Mouse (Mus musculus): Measurements from ENCODE around the gene Csrnp3.
"Not testable (repeated sequence)": the region's sequence is repeated elsewhere in the genome, so short reads cannot be mapped to it uniquely, and the experiment has no call there.

Gene Csrnp3

DNA sequence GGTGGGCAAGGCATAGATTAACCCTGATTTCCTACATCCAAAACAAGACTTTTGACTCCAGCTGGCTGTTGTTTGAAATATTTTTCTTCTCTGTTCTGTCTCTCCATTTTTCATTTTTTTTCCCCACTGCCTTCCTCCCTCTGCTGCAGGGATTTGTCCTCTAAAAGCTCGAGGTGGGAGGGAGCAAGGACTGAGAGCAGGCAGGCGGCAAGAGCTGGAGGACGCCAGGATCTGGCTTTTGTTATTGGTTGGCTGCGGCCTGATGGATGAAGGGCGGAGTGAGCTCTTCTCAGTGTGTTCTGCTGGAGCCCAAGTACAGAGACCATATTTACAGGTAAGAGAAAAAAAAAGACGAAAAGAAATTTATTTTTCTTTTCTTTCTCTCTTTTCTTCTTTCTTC is at the start of gene Csrnp3:
Gene Csrnp3 (plus strand): TSS at position 217 of the 400 bp plus-strand sequence.
- peak; percentile 77 for DNase-seq (ENCODE audit: low read depth, low spot score)

DNA sequence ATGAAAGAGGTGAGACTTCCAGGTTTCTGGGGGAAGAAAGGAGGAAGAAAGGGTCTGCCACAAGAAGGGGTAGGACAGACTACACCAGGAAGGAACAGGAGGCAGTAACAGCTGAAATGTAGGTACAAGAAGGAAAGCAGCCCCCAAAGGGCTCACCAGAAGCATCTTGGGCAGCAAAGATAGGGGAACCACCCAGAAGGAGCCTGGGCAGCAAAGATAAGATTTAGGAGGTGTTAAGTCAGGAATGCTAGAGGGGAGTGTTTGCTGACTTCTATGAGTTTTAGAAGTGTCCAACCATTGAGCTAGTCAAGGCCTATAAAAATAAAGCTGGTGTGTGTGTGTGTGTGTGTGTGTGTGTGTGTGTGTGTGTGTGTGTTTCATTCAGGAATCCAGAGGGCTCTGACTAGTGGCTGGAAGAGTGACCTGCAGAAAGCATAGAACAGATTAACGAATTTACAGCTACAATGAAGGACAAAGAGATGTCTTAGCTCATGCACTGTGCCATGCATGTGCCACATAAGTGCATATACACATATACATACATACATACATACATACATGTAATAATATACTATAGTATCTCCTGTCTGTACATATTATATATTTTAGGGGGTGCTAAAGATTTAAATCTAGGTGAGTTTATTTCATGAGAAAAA is 44.4 kb upstream of the Csrnp3 start:
- no peak for DNase-seq (ENCODE audit: low read depth, low spot score)

DNA sequence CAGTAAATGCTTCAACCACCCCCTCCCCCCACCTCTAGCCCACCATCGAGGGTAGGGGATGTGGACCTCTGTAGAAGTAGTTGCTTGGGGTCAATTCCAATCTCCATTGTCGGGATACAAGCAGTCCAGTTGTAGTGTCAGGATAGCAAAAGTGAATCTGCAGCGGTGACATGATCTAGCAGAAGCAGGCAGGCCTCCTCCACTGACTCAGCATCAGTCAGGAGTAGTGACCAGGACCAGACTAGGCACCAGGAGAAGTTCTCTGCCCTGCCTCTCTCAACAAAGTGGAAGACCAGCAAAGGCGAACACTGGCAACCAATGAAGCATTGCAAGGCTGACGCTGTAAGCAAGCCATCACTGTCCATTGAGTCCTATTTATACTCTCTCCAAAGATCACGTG is 39.0 kb upstream of the Csrnp3 start:
- DNase-seq (ENCODE audit: low read depth, low spot score): no peak

DNA sequence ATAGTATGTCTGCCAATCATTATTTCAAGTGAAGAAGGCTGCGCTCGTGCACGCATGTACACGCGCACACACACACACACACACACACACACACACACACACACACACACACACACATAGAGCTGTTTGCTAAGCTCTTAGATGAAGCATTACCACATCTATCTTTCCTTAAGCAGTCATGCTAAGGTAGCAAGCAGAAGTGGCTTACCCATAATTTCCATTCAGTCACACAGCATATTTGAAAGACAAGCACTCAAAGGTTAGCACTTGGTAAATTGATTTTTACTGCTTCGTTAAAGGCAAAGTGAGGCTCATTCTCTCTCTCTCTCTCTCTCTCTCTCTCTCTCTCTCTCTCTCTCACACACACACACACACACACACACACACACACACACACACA is 34.4 kb upstream of the Csrnp3 start:
- DNase-seq (ENCODE audit: low read depth, low spot score): not testable (repeated sequence)

GRCm38 (mm10) chr2:65818080-65818796 is 27.3 kb upstream of the Csrnp3 start:
- peak; percentile 30 for DNase-seq (ENCODE audit: low read depth, low spot score)

- DNase-seq (ENCODE audit: low read depth, low spot score): no peak
These were observed 25.3 kb upstream of the Csrnp3 start for GRCm38 (mm10) chr2:65820114-65820769.

DNA sequence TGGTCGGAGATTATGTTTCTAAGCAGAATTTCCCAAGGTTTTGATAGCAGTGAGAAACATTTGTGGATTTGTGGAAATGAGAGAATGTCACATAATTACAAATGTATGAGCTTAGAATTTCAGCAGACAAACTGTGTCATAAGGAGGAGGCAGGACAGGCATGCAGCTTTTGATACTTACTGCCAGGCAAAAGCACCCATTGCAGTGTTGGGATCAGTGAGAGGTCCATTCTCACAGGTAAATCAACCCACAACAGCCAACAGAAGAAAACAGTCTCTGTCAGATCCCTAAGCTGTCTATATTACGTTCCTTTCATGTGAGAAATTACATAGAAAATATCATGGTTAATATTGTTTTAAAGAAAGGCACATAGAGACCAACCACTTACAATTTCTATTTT is 19.3 kb upstream of the Csrnp3 start:
- no peak for DNase-seq (ENCODE audit: low read depth, low spot score)

- DNase-seq (ENCODE audit: low read depth, low spot score): no peak
These were observed 18.8 kb upstream of the Csrnp3 start for GRCm38 (mm10) chr2:65826801-65827200.

GRCm38 (mm10) chr2:65828699-65829098 is 16.9 kb upstream of the Csrnp3 start:
- DNase-seq (ENCODE audit: low read depth, low spot score): no peak

GRCm38 (mm10) chr2:65832738-65833395 is 12.7 kb upstream of the Csrnp3 start:
- DNase-seq (ENCODE audit: low read depth, low spot score): no peak

DNA sequence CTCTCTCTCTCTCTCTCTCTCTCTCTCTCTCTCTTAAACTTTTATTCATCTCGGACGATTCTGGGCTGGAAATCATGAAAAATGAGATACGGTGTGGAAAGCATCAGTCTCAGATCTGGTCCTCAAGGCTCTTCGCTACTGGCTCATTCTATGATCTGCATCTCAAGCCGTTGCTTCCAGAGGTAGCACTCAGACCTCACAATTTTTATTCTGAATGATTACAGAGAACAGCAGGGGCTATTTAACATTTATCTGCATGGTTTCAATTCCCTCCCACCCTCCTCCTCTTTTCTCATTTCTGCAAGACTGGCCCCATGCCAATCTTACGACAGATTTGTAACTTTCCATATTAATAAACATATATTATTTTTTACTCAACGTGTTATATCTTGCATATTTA is 12.1 kb upstream of the Csrnp3 start:
- no peak for DNase-seq (ENCODE audit: low read depth, low spot score)

- DNase-seq (ENCODE audit: low read depth, low spot score): no peak
These were observed 4.0 kb upstream of the Csrnp3 start for GRCm38 (mm10) chr2:65841606-65842005.

DNA sequence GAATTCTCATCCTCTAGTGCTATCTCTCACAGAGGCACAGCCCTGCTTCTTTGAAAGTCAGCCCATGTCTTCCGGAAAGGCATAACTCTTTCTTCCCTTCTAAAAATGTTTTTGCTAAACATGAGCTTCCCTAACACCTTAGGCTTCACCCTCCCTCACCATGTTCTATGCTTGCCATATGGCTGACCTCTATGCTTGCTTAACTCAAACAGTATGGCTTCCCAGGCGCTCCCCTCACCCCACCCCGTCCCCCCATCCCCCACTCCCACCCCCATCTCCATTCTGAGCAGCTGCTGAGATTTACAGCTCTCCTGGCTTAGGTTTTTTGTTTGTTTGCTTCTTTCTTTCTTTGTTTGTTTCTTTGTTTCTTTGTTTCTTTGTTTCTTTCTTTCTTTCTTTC is 3.2 kb upstream of the Csrnp3 start:
- DNase-seq (ENCODE audit: low read depth, low spot score): no peak

DNA sequence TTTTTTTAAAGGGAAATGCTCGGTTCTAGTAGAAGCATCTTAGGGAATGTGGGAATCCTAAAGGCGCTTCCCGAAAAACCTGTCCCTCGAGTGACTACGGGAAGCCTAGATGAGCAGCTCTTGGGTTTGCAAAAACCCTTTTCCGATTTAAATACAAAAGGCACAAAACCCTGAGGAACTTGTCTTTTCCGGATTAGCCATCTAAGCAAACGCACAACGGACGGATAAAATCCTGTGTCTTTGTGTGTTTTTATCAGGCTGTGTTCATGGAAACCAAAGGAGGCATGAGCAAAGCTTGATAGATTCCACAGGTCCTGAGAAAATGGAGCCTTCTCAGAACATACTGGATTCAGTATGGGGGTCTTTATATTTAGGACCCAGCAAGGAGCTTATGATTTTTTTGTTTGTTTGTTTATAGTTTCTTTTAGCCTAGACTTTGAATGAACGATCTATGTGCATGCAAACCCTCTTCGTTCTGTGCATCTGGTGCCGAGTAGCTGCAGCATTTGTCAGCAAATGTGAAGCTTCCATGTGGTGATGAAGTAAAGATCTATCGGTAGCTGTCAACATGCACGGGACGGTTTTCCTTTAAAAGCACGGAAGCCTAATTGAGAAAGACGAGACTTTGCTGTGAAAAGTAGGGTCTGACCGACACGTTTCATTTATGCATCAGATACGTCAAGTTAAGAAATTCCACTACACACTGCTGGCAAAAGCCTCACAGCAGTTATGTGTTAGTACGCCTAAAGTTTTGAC is 611 bp downstream of the Csrnp3 start:
- no peak for DNase-seq (ENCODE audit: low read depth, low spot score)

DNA sequence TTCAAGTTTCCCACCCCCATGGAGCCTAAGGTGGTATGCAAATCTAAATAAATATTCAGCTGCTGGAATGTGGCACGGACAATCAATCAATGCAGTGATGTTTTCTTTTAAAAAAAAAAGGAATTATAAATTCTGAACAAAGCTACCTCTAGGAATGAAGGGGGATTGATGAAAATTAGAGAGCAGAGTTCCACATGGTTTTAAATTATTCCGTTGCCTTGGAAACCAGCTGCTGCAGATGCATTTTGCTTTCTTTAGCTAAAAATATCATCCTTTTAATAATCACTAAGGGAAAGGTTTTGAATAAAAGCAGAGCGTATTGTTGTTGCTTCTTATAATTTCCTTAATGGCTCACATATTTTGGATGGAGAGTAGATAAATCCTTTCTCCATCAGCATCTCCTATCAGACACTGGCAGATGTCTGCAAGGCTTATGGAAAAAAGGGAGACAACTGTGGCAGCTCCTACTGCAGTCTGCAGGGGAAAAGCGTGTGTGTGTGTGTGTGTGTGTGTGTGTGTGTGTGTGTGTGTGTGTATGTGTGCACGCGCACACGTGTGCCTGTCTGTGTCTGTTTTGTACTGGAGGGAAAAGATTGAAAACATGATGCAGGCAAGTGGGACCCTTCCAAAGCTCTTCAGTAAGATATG is 2.0 kb downstream of the Csrnp3 start:
- no peak for DNase-seq (ENCODE audit: low read depth, low spot score)

DNA sequence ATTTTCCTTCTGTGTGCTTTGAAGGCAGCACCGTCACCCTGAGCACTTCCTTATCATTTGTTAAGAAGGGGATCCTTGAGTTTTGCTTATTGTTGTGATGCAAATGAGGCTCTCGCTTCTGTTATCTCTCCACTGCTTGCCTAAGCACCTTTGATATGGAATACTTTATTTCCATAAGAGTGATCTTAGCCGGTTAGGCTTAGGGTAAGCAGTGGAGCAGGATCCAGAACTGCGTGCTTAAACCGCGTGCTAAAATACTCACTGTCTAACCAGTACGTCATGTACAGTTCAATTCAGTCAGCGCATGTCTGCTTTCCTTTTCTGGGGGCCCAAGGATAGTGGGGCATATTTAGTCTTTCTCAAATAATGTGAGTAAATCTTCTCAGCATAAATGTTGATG is 3.1 kb downstream of the Csrnp3 start:
- DNase-seq (ENCODE audit: low read depth, low spot score): no peak

DNA sequence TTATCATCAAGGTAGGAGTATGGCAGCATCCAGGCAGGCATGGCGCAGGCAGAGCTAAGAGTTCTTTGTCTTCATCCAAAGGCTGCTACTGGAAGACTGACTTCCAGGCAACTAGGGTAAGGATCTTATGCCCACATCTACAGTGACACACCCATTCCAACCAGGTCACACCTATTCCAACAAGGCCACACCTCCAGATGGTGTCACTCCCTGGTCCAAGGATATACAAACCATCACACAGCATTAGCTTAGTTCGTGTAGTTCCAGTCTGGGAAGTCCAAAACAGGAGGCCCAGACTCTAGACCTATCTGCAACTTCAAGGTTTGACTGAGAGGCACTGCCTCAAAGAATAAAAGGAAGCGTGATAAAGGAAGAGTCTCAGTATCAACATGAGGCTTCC is 4.7 kb downstream of the Csrnp3 start:
- not testable (repeated sequence) for DNase-seq (ENCODE audit: low read depth, low spot score)

GRCm38 (mm10) chr2:65856791-65857190 is 11.2 kb downstream of the Csrnp3 start:
- DNase-seq (ENCODE audit: low read depth, low spot score): no peak

GRCm38 (mm10) chr2:65859767-65860727 is 14.5 kb downstream of the Csrnp3 start:
- no peak for DNase-seq (ENCODE audit: low read depth, low spot score)

GRCm38 (mm10) chr2:65864778-65865339 is 19.3 kb downstream of the Csrnp3 start:
- DNase-seq (ENCODE audit: low read depth, low spot score): no peak
